Mouse (Mus musculus) bone marrow macrophage, adult 2 months (primary cell): ENCODE measurements around the gene Gabbr2.

Source experiments
- CTCF ChIP-seq: IDR thresholded peaks from 2 replicates; pipeline ENCODE4 v1.5.1; 2012; ENCODE audit warnings: low read depth, mild to moderate bottlenecking, low read length, moderate library complexity
- POLR2A ChIP-seq: IDR thresholded peaks from 2 replicates; pipeline ENCODE4 v1.6.1; 2012; ENCODE audit warnings: mild to moderate bottlenecking, low read depth, low read length, borderline replicate concordance

GRCm38 (mm10) chr4:46832834-46833544, 158.7 kb downstream of the Gabbr2 start:
- peak; percentile 61 for TF ChIP-seq CTCF
- no peak for TF ChIP-seq POLR2A
